Mouse (Mus musculus) yolk sac, embryonic 10.5 days (tissue): ENCODE data around the gene Ripor2.

Experiments used
- DNase-seq: peaks from one replicate; pipeline ENCODE4 v3.0.0-alpha.2; 2017; ENCODE audit warnings: low spot score

The Ripor2 gene

GRCm38 (mm10) chr13:24713434-24714000, 131.5 kb downstream of the Ripor2 start:
- peak; percentile 79 for DNase-seq

GRCm38 (mm10) chr13:24714360-24714885, 132.4 kb downstream of the Ripor2 start:
- DNase-seq = no peak

GRCm38 (mm10) chr13:24715601-24716000, 133.6 kb downstream of the Ripor2 start:
- DNase-seq = no peak

GRCm38 (mm10) chr13:24716441-24716840, 134.5 kb downstream of the Ripor2 start:
- DNase-seq = no peak

- no peak for DNase-seq
Observed at GRCm38 (mm10) chr13:24717677-24718076, 135.7 kb downstream of the Ripor2 start.

GRCm38 (mm10) chr13:24721502-24721901, 139.5 kb downstream of the Ripor2 start:
- DNase-seq = no peak

GRCm38 (mm10) chr13:24723699-24724394, 141.9 kb downstream of the Ripor2 start:
- DNase-seq = no peak

GRCm38 (mm10) chr13:24724395-24724759, 142.4 kb downstream of the Ripor2 start:
- no peak for DNase-seq

- no peak for DNase-seq
Observed at GRCm38 (mm10) chr13:24729128-24729527, 147.1 kb downstream of the Ripor2 start.

GRCm38 (mm10) chr13:24734502-24734901, 152.5 kb downstream of the Ripor2 start:
- DNase-seq = no peak

- DNase-seq = no peak
Observed at GRCm38 (mm10) chr13:24735608-24736131, 153.7 kb downstream of the Ripor2 start.

- DNase-seq = no peak
Observed at GRCm38 (mm10) chr13:24741028-24741427, 159.0 kb downstream of the Ripor2 start, which contains the start of gene Armh2. TSS of gene Armh2 (plus strand) at chr13:24741232.

GRCm38 (mm10) chr13:24747823-24748222, 165.8 kb downstream of the Ripor2 start:
- DNase-seq = no peak

GRCm38 (mm10) chr13:24750807-24751206, 168.8 kb downstream of the Ripor2 start:
- DNase-seq = no peak

GRCm38 (mm10) chr13:24751396-24751795, 169.4 kb downstream of the Ripor2 start:
- no peak for DNase-seq

GRCm38 (mm10) chr13:24756756-24757155, 174.8 kb downstream of the Ripor2 start:
- no peak for DNase-seq

- DNase-seq = no peak
Observed at GRCm38 (mm10) chr13:24757820-24758564, 176.0 kb downstream of the Ripor2 start.

- no peak for DNase-seq
Observed at GRCm38 (mm10) chr13:24759451-24759850, 177.5 kb downstream of the Ripor2 start.

GRCm38 (mm10) chr13:24760351-24760870, 178.4 kb downstream of the Ripor2 start:
- no peak for DNase-seq

- no peak for DNase-seq
Observed at GRCm38 (mm10) chr13:24761083-24761402, 179.1 kb downstream of the Ripor2 start.

GRCm38 (mm10) chr13:24761403-24762227, 179.6 kb downstream of the Ripor2 start, which contains the start of gene Gmnn:
TSS of gene Gmnn (minus strand) at chr13:24761923.
- DNase-seq = peak; percentile 93

- no peak for DNase-seq
Observed at GRCm38 (mm10) chr13:24762254-24762653, 180.3 kb downstream of the Ripor2 start.
